Mouse (Mus musculus): ENCODE measurements around the gene Foxp1. TPM values are rescaled to one million over a fixed set of nuclear protein-coding genes. Genes with fewer than 3 reads are reported as not detected.

The Foxp1 gene
- total RNA-seq (2023; ENCODE audit: inconsistent age): 1,004 to 1,106 TPM (median 1,076 TPM) in 4 replicates

GRCm38 (mm10) chr6:99522359-99523108, at the start of gene Foxp1:
Gene Foxp1, minus strand, starts transcription at chr6:99522721.

Other genes starting within 250 kb of the Foxp1 start
- gene Eif4e3, start 144.1 kb upstream of the Foxp1 start, total RNA-seq (2023; ENCODE audit: inconsistent age): 6.7 to 8.7 TPM (median 7.6 TPM) in 4 replicates
- gene Gm20696, start 144.1 kb upstream of the Foxp1 start, total RNA-seq (2023; ENCODE audit: inconsistent age): 118 to 133 TPM (median 123 TPM) in 4 replicates
- gene Gpr27, start 170.0 kb upstream of the Foxp1 start, total RNA-seq (2023; ENCODE audit: inconsistent age): not detected in 4 replicates
- not detected in 4 replicates for gene Prok2, start 203.7 kb upstream of the Foxp1 start, total RNA-seq (2023; ENCODE audit: inconsistent age)